Mouse (Mus musculus): ENCODE measurements at regions not wholly inside any gene's neighbourhood (a gene's known extent, or its start where the extent isn't known, plus 50 kb on each side); places are given as distances from the start of the nearest gene placed in this dataset.

DNA sequence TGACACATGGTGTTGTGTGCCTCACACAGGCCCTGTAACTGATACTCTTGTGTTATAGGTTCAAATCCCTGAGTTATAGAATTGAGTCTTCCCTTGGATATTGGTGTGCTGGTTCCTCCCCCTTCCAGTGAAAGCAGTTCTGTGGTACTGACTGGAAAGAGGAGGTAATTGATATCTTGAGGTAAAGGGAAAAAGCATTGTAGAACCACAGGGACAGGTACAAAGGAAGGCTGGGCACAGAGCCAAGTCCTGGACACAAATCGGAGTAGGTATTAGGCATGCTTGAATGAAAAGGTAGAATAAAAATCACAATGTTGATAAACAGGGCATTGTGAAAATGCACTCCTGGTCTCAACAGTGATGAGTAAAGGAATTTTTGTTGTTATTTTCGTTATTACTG lies 765.8 kb upstream of the 4930452B06Rik start:
- TF ChIP-seq CTCF (IDR thresholded peaks at IDR 0.05; ENCODE audit: borderline replicate concordance, insufficient read depth, low read length): no peak
- no peak for TF ChIP-seq POLR2A (IDR thresholded peaks at IDR 0.05; ENCODE audit: low read depth, low read length)
